Mouse (Mus musculus) lung, postnatal 0 days (tissue): ENCODE data around the gene Ddb2.

Source experiments
- CTCF ChIP-seq: IDR thresholded peaks from 2 replicates; pipeline ENCODE4 v1.5.1; 2016; ENCODE audit warnings: antibody characterized with exemption, mild to moderate bottlenecking
- EP300 ChIP-seq: IDR thresholded peaks from 2 replicates; pipeline ENCODE4 v1.6.1; 2016; ENCODE audit warnings: antibody characterized with exemption, mild to moderate bottlenecking, control low read depth

- TF ChIP-seq CTCF = peak; percentile 16; the same call in 1 of the 2 replicates
- peak; percentile 41; the same call in 1 of the 2 replicates for TF ChIP-seq EP300
These were observed 34.4 kb downstream of the Ddb2 start, which contains the start of the genes Nr1h3 and Acp2 for GRCm38 (mm10) chr2:91202222-91202971.
